Mouse (Mus musculus) right cerebral cortex, adult 2 months (tissue): ENCODE measurements at regions not wholly inside any gene's neighbourhood (a gene's known extent, or its start where the extent isn't known, plus 50 kb on each side); places are given as distances from the start of the nearest gene placed in this dataset.

Experiments
- DNase-seq, 2 experiments: peaks; one replicate each; pipeline ENCODE4 v3.0.0; 2021 to 2022; ENCODE audit warnings: low spot score in 2 of 2

DNA sequence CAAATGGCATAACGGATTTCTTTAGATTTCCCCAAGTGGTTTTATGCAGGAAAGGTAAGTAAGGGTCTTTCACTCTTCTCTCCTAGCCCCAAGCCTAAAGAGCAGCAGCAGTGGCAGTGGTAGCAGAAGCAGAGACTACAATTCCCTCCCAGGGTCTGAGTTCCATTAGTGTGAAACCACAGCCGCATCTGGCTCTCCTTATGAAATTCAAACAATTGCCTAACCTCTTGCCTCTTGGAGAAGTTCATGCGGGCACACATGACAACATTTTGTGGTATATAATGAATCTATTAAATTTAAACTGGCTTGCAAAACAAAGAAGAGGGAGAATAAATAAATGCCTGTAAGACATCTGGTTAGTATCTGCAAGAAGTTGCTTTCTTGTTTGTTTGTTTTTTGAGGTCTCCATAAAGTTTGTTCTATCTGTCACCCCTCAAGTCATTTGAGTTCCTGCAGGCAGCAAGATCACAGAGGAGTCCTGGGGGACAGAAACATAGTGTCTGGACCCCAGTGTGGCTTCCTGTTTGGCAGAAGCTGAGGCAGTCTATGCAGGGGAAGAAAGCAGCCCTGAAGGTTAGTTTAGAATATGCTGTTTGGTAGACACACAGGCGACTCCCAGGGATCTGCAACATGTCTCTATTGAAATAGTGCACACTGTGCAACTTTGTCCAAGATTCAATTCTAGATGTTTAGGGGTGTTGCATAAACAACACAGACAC is 578.9 kb downstream of the Kctd12 start:
- DNase-seq, result no peak

DNA sequence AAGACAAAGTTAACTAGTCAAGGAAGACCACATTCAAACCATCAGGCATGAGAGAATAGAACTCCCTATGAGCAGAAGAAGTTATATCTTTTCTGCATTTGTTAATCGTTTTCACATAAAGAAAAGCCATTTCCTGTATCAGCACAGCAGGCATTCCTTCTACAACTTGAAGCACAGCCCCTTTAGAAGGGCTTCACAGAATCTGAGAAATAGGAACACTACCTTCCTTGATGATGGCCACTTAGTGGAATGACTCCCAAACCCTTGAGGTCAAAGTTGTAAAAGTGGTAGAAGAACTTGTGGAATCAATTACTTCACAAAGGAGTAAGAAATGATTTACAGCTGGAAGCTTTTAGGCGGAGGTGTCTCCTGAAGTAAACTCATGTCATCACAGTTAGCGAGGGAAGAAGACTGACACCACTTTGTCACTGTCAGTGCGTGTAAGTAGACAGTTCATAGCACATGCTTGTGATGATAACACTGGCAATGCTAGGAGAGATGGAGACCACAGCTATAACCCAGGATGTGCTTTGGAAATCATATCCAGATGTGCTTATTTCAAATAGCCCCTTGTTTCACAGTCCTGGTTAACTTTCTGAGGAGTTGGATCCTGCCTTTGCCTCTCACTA is 580.3 kb downstream of the Kctd12 start:
- no peak for DNase-seq

DNA sequence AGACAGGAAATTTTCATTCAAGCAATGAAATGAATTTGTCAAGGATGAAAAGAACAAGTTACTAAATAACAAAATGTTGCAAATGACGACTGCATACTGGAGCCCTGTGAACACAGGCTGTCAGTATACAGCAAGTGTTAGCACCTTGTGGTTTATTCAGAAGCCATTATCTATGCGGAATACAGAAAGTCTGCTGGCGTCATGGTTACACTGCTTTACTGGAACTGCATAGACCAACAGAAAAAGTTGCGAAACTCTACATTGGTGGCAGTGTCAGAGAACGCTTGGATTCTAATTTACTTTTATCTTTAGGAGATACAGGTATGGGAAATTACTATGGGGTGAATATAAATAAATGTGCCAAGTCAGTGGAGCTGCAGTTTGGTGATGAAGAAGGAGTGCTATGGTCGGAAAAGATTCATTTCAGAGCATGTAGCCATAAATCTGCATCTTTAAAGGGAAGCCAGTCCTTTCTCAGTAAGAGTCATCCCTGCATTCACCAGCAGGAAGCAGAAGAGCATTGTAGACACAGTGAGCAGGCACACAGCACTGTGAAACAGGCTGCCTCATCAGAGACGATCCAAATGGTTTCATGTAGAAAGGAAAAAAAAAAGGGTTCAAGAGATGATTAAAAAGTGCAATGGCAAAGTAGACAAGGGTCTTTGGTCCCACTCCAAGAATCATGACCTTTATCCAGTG is 586.3 kb downstream of the Kctd12 start:
- no peak for DNase-seq

DNA sequence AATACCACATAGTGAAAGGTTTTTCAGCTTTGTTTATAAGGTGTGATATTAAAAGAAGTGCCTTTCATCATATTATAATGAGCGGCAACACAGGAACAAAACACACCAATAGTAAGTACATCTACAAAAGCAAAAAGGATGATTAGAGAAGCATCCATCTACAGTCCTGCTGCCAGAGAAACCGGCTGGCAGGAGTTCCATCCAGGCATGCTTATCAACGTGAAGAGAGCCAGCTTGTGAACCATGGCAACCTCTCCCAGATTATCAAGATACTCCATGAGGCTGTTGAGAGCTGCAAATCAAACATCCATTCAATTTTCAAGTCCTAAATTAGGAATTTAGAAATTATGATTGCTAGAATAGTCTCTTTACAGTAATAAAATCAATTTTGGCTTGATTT is 590.1 kb downstream of the Kctd12 start:
- DNase-seq, result no peak

DNA sequence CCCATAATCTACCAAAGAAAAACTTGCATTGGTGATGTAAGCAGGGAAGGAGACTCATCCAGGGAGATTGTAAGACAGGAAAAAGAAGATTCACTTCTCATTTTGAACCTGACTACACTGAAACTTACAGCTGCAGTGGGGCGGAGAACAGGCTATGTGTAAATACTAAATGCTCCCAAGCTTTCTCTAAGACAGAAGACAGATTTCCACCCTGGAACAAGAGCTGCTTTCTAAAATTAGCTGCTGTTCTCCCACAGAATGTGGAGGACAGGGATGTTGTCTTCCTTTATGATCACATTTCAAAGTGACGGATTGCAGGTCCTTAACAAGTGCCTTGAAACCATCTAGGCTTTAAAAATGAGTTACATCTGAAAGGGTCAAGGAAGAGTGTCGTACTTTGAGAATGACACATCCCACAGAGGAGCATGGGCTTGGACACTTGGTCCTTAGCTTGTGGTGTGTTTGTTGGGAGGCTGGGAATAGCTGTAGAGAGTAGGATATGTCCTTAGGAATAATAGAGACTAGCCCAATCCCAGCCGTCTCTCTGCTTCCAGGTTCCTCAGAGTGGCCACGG is 609.4 kb downstream of the Kctd12 start:
- DNase-seq, result peak in 1 of 2 experiments; percentile 4

DNA sequence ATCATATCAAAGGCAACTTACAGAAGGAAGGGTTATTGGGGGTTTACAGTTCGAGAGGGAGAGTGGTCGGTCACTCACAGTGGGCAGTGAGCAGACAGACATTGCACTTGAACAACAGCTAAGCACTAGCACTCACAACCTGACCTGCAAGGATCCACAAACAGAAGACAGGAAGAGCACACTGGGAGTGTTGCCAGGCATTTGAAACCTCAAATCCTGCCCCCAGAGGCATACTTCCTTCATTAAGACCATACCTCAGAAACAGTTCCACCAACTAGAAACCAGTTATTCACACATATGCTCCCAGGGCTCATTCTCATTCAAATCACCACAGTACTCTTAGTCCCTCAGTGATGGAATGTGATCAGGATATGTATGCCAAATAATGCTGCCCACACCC is 620.8 kb downstream of the Kctd12 start:
- DNase-seq, result no peak

DNA sequence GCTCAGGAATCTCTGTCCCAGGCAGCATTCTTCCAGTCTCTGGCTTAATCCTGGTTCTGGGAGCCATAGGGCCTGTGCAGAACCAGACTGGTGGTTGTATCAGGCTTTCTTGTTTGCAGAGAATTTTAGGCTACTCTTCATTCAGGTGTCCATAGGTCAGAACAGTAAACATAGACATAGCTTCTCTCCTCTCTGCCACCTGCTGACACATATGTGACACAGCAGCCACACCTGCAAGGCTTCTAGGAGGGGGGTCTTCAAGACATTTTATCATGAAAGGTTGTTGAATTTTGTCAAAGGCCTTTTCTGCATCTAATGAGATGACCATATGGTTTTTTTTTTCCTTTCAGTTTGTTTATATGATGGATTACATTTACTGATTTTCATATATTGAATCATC is 599.7 kb downstream of the Lmo7 start:
- DNase-seq, result no peak

DNA sequence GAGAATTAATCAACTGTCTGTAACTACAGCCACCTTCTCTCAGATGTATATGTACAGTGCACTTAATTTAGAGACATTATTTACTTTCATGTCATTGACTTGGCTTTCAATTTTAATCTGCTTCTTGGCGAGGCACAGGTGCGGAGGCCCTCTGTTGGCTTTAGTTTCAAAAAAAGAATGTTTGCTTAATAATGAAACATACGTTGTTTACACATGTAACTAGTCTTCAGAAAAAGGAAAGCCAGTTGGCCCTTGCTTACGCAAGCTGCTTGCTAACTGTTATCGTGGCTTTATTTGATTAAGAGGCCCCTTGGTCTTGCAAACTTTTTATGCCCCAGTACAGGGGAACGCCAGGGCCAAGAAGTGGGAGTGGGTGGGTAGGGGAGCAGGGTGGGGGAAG is 576.6 kb downstream of the Lmo7 start:
- no peak for DNase-seq

DNA sequence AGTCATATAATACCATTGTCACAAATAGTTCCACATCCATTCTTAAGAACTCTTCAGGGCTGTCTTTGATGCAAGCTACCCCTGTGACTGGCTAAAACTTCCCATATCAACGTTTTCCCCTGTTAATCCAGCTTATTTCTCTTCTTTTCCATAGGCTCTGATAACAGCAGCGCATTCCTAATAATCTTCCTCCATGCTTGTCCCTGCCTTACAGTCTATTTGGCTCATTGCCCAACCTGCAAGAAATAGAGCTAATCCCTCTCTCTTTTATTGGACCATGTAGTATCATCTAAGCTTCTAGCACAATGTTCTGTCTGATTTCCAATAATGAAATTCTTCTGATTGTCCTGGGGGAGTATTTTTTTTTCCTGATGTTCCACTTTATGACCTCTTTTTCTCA is 573.1 kb downstream of the Lmo7 start:
- DNase-seq, result no peak

DNA sequence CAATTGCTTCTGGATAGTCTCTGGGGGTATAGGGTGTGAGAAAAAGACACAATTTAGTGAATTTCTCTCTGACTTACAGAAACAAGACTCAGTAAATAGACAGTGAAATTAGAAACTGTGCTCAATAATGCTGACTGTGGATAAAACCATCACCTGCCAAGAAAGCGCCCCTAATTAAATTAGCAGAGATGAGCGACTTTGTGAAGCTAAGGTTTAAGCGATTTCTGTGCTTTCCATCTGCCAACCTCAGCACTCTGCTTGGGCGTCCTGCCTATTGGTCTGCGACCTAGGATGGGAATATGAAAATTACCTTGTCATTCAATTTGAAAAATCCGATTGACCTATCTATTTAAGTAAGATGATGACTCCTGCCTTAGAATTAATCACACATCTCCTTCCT is 570.5 kb downstream of the Lmo7 start:
- DNase-seq, result no peak

DNA sequence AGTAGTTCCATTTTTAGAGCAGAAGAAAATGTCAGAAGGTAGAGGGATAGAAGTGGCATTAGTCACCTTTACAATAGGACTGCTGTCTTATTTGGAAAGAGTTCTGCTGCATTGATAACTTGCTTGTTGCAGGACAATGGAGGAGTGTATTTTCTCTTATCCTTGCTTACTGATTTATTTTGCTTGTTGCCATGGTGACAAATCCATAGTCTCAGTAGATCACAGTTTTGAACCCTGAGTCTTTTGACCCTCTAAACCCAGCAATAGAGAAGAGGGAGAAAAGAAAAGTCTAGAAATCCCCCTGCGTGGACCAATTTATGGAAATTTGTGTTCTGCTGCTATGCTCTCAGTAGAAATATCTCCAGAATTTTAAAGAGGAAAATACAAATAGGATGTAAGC is 561.6 kb downstream of the Lmo7 start:
- no peak for DNase-seq

DNA sequence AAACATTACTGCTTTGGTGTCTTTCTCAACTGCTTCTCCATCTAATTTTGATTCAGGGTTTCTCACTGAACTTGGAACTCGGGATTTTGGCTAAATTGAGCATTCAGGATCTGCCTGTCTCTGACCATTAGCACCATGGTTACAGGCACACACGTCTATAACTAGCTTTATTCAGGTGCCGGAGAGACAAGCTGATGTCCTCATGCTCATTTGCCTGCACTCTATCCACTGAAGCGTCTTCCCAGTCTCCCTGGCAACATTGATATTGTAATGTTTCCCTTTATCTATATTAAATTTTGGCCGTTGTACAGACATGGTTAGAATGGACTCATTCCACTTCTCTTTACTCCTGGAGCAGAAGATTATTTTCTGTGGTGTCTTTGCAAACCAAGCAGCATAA is 520.3 kb downstream of the Lmo7 start:
- no peak for DNase-seq

DNA sequence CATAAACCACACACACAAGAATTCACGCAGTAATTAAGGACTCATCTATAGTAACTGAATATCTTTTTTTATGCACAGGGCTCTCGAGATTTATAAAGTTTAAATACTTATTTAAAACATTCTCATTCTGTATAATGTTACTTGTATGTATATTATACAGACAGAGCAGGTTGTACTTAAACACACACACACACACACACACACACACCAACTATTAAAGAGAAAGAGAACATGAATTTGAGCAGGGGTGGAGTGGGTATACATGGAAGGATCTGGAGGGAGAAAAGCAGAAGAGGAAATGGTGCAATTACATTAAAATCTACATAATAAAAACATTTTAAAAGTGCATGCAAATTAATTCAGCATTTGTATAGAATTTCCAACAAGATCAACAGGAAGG is 518.8 kb downstream of the Lmo7 start:
- no peak for DNase-seq

DNA sequence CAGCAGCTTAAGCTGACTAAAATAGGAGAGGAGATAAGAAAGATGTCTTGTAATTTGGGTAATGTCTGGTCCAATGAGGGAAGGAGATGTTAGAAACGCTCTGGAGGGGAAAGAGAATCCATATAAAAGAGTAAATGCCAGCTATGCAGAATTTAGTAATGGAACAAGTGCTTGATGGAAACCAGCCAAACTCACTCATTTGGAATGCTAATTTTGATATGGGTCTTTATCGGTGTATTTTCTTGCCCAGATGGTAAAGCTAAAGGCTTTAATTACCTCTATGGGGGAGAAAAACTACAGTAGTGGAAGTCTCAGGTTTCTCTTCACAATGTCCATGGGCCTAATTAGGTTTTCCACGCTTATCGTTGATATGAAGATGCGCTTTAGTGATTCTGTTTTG is 518.3 kb downstream of the Lmo7 start:
- no peak for DNase-seq

DNA sequence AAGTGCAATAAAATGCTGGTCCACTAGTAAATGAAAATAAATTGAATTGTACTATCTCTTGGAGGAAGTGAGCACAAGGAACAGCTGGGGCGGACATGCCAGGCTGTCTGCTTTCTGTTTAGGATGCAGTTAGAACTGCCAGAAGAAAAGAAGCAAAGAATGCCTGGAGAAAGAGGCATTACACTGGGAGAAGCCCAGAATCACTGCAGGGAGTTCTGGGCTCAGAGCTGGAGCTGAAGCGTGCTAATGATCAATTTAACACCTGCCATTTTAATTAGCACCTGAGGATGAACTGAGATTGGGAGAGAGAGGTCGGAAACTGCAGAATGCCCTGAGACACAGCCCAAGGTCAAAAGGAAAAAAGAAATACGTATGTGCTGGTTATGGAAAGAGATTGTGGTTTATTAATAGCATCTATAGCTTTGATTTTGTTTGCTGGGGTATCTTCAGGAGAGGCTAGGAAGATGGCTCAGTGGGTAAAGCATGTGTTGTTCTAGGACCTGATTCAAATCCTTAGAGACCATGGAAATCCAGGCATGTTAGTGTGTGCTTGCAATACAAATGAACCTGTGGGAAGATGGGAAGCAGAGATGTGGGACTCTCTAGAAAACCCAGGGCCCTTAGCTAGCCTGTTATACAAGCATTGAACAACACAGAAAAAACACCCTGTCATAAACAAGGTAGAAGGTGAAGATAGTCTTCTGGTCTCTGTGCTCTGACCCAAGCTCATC is 514.2 kb downstream of the Lmo7 start:
- no peak for DNase-seq

DNA sequence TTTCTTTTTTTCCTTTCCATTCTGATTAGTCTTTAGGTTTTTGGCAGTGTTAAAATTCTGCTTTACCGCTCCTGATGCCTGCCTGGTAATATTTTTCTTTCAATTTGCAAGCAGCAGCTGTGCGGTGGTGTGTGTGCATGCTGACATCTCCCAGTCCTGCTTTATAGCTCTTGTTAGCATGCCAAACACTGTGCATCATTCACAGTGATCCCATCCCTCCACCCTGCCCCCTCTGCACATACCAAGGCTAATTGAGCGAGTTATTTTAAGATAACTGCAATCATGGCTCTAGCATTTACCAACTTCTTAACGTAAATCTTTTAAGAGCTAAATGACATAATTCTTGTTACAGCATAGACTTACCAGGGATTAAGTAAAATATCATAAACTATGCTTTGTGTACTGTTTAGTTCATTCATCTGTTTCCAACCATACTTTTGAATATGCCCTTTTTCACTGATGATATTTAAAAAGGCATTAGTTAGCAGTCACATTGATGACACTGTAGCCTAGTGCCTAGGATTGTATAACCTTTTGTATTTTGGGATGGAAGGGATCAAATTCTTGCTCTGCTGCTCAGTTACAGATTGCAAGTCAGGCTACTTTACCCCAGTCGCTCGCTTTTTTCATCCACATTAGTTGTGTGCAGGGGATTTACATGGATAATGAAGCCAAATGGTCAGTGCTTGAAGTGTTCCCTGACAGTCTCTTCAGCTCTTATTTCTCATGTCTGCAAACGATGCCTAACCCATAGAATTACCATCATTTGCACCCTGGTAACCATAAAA is 487.0 kb downstream of the Lmo7 start:
- DNase-seq, result peak; percentile 57 to 60

DNA sequence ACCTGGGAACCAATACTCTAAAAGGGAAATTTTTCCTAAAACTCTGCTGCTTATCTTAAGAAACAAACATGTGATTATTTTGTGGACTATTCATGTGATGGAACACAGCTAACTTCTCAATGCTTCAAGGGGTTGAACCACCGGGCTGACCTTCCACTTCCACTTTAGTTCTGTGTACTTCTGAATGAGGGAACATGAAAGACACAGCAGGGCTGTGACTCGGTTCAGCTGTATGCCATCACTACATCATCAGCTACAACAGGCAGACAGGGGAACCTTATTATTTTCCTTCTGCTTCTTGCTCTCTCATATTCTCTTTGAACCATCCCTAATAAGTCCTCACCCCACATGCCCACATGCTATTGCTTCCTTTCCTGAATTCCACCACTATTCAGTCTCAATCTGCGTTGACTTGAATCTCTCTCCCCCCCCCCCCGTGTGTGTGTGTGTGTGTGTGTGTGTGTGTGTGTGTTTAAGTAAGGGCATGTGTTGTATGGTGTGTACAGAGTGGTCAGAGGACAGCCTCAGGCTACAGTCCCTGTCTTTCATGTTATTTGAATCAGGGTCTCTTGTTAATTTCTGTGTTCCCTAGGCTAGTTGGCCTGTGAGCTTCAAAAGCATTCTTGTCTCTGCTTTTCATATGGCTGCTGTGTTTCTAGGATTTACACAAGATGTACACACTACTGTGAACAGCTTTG is 485.7 kb downstream of the Lmo7 start:
- no peak for DNase-seq

DNA sequence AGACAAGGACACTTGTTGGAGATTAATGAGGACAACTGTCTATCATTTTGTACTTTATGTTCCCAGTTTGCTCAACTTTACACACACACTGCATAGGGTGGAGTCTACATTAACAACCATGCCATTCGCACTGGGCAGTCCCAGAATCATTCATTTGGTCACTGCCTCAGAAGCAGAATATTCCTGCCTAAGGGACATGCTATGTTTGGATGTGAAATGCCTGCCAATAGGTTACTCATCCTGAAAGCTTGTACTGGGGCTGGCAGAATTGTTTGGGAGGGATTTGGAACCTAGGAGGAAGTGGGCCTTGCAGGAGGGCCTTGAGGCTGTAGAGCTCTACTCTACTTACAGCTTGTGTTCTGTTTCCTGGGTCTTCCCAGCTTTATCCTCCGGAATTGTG is 482.3 kb downstream of the Lmo7 start:
- DNase-seq, result no peak

DNA sequence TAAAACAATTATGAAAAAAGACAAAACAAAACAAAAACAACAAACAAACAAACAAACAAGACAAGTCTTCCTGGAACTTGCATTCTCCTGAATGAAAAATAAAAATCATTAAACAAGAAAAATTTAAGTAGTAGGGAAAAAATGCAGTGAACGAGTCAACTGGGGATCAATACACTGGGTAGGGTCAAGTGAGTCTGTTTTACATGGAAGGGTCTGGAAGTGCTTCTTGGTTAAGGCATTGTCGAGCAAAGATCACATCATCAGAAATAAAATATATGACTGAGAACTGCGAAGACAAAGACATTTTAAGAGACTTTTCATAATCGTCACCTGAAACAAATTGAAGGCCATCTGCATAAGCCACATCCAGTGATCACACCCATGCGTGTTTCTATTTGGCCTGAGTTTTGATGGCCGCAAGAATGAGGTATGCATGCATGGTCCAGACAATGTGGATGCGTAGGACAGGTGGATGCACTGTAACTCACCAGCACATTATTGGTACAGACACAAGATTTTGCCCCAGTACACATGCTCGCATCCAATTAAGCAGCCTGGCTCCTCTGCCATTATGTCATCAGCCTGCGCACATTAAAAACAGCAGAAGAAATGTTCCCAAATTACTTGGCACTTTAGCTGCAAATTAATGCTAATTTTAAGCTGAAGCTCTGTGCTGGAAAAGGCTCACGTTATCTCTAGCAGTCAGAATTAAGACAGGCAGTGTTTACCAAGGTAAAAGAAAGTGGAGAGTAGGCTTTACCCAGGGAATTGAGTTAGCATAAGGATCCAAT is 475.3 kb downstream of the Lmo7 start:
- no peak for DNase-seq

DNA sequence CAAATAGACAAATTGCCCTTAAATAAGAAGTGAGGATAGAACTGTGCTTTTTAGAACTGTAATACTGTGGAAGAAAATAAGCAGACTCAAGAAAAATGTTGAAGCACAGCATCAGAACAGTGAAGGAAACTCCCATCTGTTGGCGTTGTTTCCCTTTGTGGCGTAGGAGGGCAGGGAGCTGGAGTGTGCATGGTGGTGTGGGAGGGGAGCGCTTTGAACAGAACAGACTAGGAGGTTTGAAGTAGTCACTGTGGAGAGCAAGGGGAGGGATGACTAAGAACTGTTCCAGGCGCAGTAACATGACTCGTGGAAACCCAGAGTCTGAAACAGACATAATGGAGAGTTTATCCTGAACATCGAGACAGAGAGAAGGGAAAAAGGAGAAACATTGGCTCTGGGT is 469.7 kb downstream of the Lmo7 start:
- peak; percentile 78 to 81 for DNase-seq
